Mouse (Mus musculus) induced T-regulatory cell, adult 2 months (primary cell): ENCODE results near the gene Usp53.

Experiments
- DNase-seq: peaks from one replicate; pipeline ENCODE4 v3.0.0-alpha.2; 2012; ENCODE audit warnings: low read depth

The Usp53 gene

GRCm38 (mm10) chr3:122887505-122888301, 96.6 kb downstream of the Usp53 start:
- DNase-seq: no peak
